Mouse (Mus musculus) kidney, postnatal 14 days (tissue): ENCODE results near the gene Kntc1.

Experiments
- DNase-seq: peaks from one replicate; pipeline ENCODE4 v3.0.0; 2022; ENCODE audit warnings: mixed read lengths

Kntc1 gene

GRCm38 (mm10) chr5:123809156-123809555 lies 59.6 kb downstream of the Kntc1 start:
- peak; percentile 38 for DNase-seq

- no peak for DNase-seq
These were observed 67.4 kb downstream of the Kntc1 start for GRCm38 (mm10) chr5:123816891-123817290.

GRCm38 (mm10) chr5:123818941-123819577 lies 69.5 kb downstream of the Kntc1 start:
- peak; percentile 64 for DNase-seq

- peak; percentile 51 for DNase-seq
These were observed 71.2 kb downstream of the Kntc1 start for GRCm38 (mm10) chr5:123820501-123821263.

GRCm38 (mm10) chr5:123821264-123821571 lies 71.7 kb downstream of the Kntc1 start:
- DNase-seq: no peak

- no peak for DNase-seq
These were observed 73.2 kb downstream of the Kntc1 start for GRCm38 (mm10) chr5:123822706-123823105.

- DNase-seq: peak; percentile 72
These were observed 78.2 kb downstream of the Kntc1 start for GRCm38 (mm10) chr5:123827659-123828091.

GRCm38 (mm10) chr5:123832309-123832708 lies 82.8 kb downstream of the Kntc1 start:
- no peak for DNase-seq

GRCm38 (mm10) chr5:123834836-123835235 lies 85.3 kb downstream of the Kntc1 start:
- no peak for DNase-seq

GRCm38 (mm10) chr5:123837371-123837770 lies 87.9 kb downstream of the Kntc1 start:
- no peak for DNase-seq

- DNase-seq: no peak
These were observed 92.9 kb downstream of the Kntc1 start for GRCm38 (mm10) chr5:123842221-123842934.

GRCm38 (mm10) chr5:123842935-123843282 lies 93.4 kb downstream of the Kntc1 start:
- DNase-seq: no peak

GRCm38 (mm10) chr5:123843816-123844215 lies 94.3 kb downstream of the Kntc1 start:
- peak; percentile 41 for DNase-seq

- peak; percentile 61 for DNase-seq
These were observed 94.8 kb downstream of the Kntc1 start for GRCm38 (mm10) chr5:123844316-123844715.

- DNase-seq: peak; percentile 45
These were observed 101.9 kb downstream of the Kntc1 start for GRCm38 (mm10) chr5:123851398-123851797.

- no peak for DNase-seq
These were observed 104.5 kb downstream of the Kntc1 start for GRCm38 (mm10) chr5:123853877-123854504.

GRCm38 (mm10) chr5:123854511-123854910 lies 105.0 kb downstream of the Kntc1 start:
- no peak for DNase-seq

GRCm38 (mm10) chr5:123858798-123859197 lies 109.3 kb downstream of the Kntc1 start:
- DNase-seq: no peak

- DNase-seq: no peak
These were observed 113.1 kb downstream of the Kntc1 start for GRCm38 (mm10) chr5:123862374-123863350.

- DNase-seq: no peak
These were observed 114.4 kb downstream of the Kntc1 start for GRCm38 (mm10) chr5:123863934-123864333.

GRCm38 (mm10) chr5:123865365-123865764 lies 115.8 kb downstream of the Kntc1 start, which contains the start of gene Hcar2:
Hcar2 (minus strand) TSS chr5:123865499.
- DNase-seq: no peak

- DNase-seq: no peak
These were observed 116.9 kb downstream of the Kntc1 start for GRCm38 (mm10) chr5:123866457-123866856.
